Mouse (Mus musculus): Measurements from ENCODE around the gene Mks1. TPM values are rescaled to one million over a fixed set of nuclear protein-coding genes. Genes with fewer than 3 reads are reported as not detected.
A peak's percentile ranks its signal among the peaks of the same experiment; 100 is the strongest.

Gene Mks1
- 15.6 and 17.2 TPM in 2 replicates for polyA plus RNA-seq (2014; fragmentation: Nextera tagmentation; extraction: Ambion mirVana)

GRCm38 (mm10) chr11:87852690-87853596 lies at the start of gene Mks1:
Gene Mks1, plus strand, starts transcription at chr11:87853215.
- peak; percentile 96 for DNase-seq (ENCODE audit: low spot score)
- Histone ChIP-seq H3K4me3 (ENCODE audit: low read depth, low read length) (peak within 1 kb of the TSS; percentile 53), H3K9me3 (ENCODE audit: control insufficient read depth, low read length) (no peaks in the 10 kb centered on the region), H3K27ac (ENCODE audit: low read depth, low read length) (no peak within 1 kb of the TSS), H3K4me2 (ENCODE audit: low read depth, low read length, severe bottlenecking) (peak within 1 kb of the TSS; percentile 66), H3K4me1 (replicated peaks; ENCODE audit: control insufficient read depth, insufficient read depth, low read length) (no peaks in the 10 kb centered on the region), H3K9ac (ENCODE audit: low read length) (peak within 1 kb of the TSS; percentile 62), H3K27me3 (ENCODE audit: control insufficient read depth, insufficient read depth, low read length) (no peaks in the 10 kb centered on the region), H3K36me3 (ENCODE audit: control insufficient read depth, insufficient read depth, low read length) (no peaks in the 10 kb centered on the region)
- 4% methylated on average over 40 of the region's 40 CpGs for WGBS
- peak; percentile 94 for ATAC-seq (replicated peaks; ENCODE audit: low FRiP score)

GRCm38 (mm10) chr11:87805448-87805847 lies 47.6 kb upstream of the Mks1 start:
- DNase-seq (ENCODE audit: low spot score) (no peak), ATAC-seq (replicated peaks; ENCODE audit: low FRiP score) (no peak)
- Histone ChIP-seq H3K36me3 (ENCODE audit: control insufficient read depth, insufficient read depth, low read length) (no peaks in the 10 kb centered on the region), H3K4me3 (ENCODE audit: low read depth, low read length) (no peak overlapping the region), H3K4me2 (ENCODE audit: low read depth, low read length, severe bottlenecking) (no peak overlapping the region), H3K9me3 (ENCODE audit: control insufficient read depth, low read length) (no peaks in the 10 kb centered on the region), H3K27me3 (ENCODE audit: control insufficient read depth, insufficient read depth, low read length) (no peaks in the 10 kb centered on the region), H3K9ac (ENCODE audit: low read length) (no peak overlapping the region), H3K4me1 (replicated peaks; ENCODE audit: control insufficient read depth, insufficient read depth, low read length) (no peaks in the 10 kb centered on the region), H3K27ac (ENCODE audit: low read depth, low read length) (no peak overlapping the region)
- 53% methylated on average over 1 of the region's 1 CpGs for whole genome bisulfite sequencing

DNA sequence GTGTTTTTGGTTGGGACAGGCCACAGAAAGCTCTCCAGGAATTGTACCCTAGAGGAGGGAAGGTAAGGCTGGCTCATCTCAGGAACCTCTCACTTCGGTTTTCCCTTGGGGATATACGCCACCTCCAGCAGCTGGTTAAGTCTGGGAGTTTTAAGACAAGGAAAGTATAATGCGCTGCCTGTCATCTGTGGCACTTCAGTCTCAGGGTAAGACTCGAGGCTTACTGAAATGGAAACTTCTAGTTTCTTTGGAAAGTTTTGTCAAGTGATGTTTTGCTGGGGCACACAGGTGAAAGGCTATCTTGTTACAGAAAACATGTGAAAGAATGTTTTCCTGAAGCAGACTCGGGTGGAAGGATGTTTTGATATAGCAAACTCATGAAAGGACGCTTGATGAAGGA lies 45.6 kb upstream of the Mks1 start:
- no peak overlapping the region for H3K4me2 ChIP-seq (ENCODE audit: low read depth, low read length, severe bottlenecking)
- no peak for ATAC-seq (replicated peaks; ENCODE audit: low FRiP score)
- no peak for DNase-seq (ENCODE audit: low spot score)
- no peaks in the 10 kb centered on the region for H3K27me3 ChIP-seq (ENCODE audit: control insufficient read depth, insufficient read depth, low read length)
- no peak overlapping the region for H3K9ac ChIP-seq (ENCODE audit: low read length)
- no peaks in the 10 kb centered on the region for H3K4me1 ChIP-seq (replicated peaks; ENCODE audit: control insufficient read depth, insufficient read depth, low read length)
- H3K4me3 ChIP-seq (ENCODE audit: low read depth, low read length): no peak overlapping the region
- no peaks in the 10 kb centered on the region for H3K36me3 ChIP-seq (ENCODE audit: control insufficient read depth, insufficient read depth, low read length)
- no peak overlapping the region for H3K27ac ChIP-seq (ENCODE audit: low read depth, low read length)
- no peaks in the 10 kb centered on the region for H3K9me3 ChIP-seq (ENCODE audit: control insufficient read depth, low read length)
- 83% methylated on average over 6 of the region's 6 CpGs for WGBS

GRCm38 (mm10) chr11:87808236-87808635 lies 44.8 kb upstream of the Mks1 start:
- H3K36me3 ChIP-seq (ENCODE audit: control insufficient read depth, insufficient read depth, low read length): no peaks in the 10 kb centered on the region
- H3K9me3 ChIP-seq (ENCODE audit: control insufficient read depth, low read length): no peaks in the 10 kb centered on the region
- H3K4me2 ChIP-seq (ENCODE audit: low read depth, low read length, severe bottlenecking): no peak overlapping the region
- H3K27ac ChIP-seq (ENCODE audit: low read depth, low read length): no peak overlapping the region
- no peaks in the 10 kb centered on the region for H3K4me1 ChIP-seq (replicated peaks; ENCODE audit: control insufficient read depth, insufficient read depth, low read length)
- H3K9ac ChIP-seq (ENCODE audit: low read length): no peak overlapping the region
- no peak overlapping the region for H3K4me3 ChIP-seq (ENCODE audit: low read depth, low read length)
- ATAC-seq (replicated peaks; ENCODE audit: low FRiP score): no peak
- DNase-seq (ENCODE audit: low spot score): no peak
- WGBS: 90% methylated on average over 7 of the region's 7 CpGs
- no peaks in the 10 kb centered on the region for H3K27me3 ChIP-seq (ENCODE audit: control insufficient read depth, insufficient read depth, low read length)

DNA sequence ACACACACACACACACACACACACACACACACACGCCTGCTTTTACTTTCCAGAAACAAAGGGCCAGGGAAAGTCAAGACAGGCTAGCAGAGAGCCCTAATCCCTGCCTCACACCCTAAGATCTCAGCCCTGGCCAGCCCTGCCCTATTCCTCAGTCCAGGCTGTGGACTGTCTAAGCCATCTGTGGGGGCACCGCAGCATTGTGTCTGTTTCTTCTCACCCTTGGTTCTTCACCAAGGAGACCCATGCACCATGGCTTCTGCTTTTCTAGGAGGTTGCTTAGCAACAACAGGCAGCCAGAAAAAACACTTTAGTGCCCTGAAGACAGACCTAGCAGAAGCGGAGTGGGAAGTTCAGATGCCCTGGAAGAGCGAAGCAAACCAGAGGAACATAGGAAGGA lies 41.6 kb upstream of the Mks1 start:
- no peak overlapping the region for H3K27ac ChIP-seq (ENCODE audit: low read depth, low read length)
- H3K36me3 ChIP-seq (ENCODE audit: control insufficient read depth, insufficient read depth, low read length): no peaks in the 10 kb centered on the region
- no peak for DNase-seq (ENCODE audit: low spot score)
- H3K9ac ChIP-seq (ENCODE audit: low read length): no peak overlapping the region
- H3K4me1 ChIP-seq (replicated peaks; ENCODE audit: control insufficient read depth, insufficient read depth, low read length): no peaks in the 10 kb centered on the region
- no peak overlapping the region for H3K4me2 ChIP-seq (ENCODE audit: low read depth, low read length, severe bottlenecking)
- H3K4me3 ChIP-seq (ENCODE audit: low read depth, low read length): no peak overlapping the region
- ATAC-seq (replicated peaks; ENCODE audit: low FRiP score): no peak
- no peaks in the 10 kb centered on the region for H3K27me3 ChIP-seq (ENCODE audit: control insufficient read depth, insufficient read depth, low read length)
- no peaks in the 10 kb centered on the region for H3K9me3 ChIP-seq (ENCODE audit: control insufficient read depth, low read length)
- WGBS: 75% methylated on average over 4 of the region's 4 CpGs

GRCm38 (mm10) chr11:87814831-87815230 lies 38.2 kb upstream of the Mks1 start:
- no peaks in the 10 kb centered on the region for H3K36me3 ChIP-seq (ENCODE audit: control insufficient read depth, insufficient read depth, low read length)
- no peak overlapping the region for H3K4me3 ChIP-seq (ENCODE audit: low read depth, low read length)
- H3K9me3 ChIP-seq (ENCODE audit: control insufficient read depth, low read length): no peaks in the 10 kb centered on the region
- DNase-seq (ENCODE audit: low spot score) (no peak), ATAC-seq (replicated peaks; ENCODE audit: low FRiP score) (no peak)
- H3K4me1 ChIP-seq (replicated peaks; ENCODE audit: control insufficient read depth, insufficient read depth, low read length): peaks cover 3% of the 10 kb centered on the region; the same call in 1 of the 2 replicates
- H3K27me3 ChIP-seq (ENCODE audit: control insufficient read depth, insufficient read depth, low read length): no peaks in the 10 kb centered on the region; the same call in 1 of the 2 replicates
- H3K9ac ChIP-seq (ENCODE audit: low read length): no peak overlapping the region
- no peak overlapping the region for H3K4me2 ChIP-seq (ENCODE audit: low read depth, low read length, severe bottlenecking)
- WGBS: 76% methylated on average over 8 of the region's 8 CpGs
- H3K27ac ChIP-seq (ENCODE audit: low read depth, low read length): no peak overlapping the region

GRCm38 (mm10) chr11:87816707-87817442 lies 36.1 kb upstream of the Mks1 start:
- Histone ChIP-seq H3K27me3 (ENCODE audit: control insufficient read depth, insufficient read depth, low read length) (no peaks in the 10 kb centered on the region; the same call in 1 of the 2 replicates), H3K4me3 (ENCODE audit: low read depth, low read length) (peak overlapping the region; percentile 36), H3K27ac (ENCODE audit: low read depth, low read length) (0 out of 2 replicates have a peak overlapping the region, but pooled peaks have one; percentile 25), H3K36me3 (ENCODE audit: control insufficient read depth, insufficient read depth, low read length) (no peaks in the 10 kb centered on the region), H3K4me2 (ENCODE audit: low read depth, low read length, severe bottlenecking) (peak overlapping the region; percentile 79), H3K9me3 (ENCODE audit: control insufficient read depth, low read length) (no peaks in the 10 kb centered on the region), H3K4me1 (replicated peaks; ENCODE audit: control insufficient read depth, insufficient read depth, low read length) (peaks cover 3% of the 10 kb centered on the region; the same call in 1 of the 2 replicates), H3K9ac (ENCODE audit: low read length) (peak overlapping the region; percentile 52; the same call in 1 of the 2 replicates)
- WGBS: 2% methylated on average over 31 of the region's 31 CpGs
- ATAC-seq (replicated peaks; ENCODE audit: low FRiP score) (peak; percentile 74), DNase-seq (ENCODE audit: low spot score) (peak; percentile 81)

- Histone ChIP-seq H3K4me3 (ENCODE audit: low read depth, low read length) (peak overlapping the region; percentile 36), H3K4me1 (replicated peaks; ENCODE audit: control insufficient read depth, insufficient read depth, low read length) (peaks cover 3% of the 10 kb centered on the region; the same call in 1 of the 2 replicates), H3K4me2 (ENCODE audit: low read depth, low read length, severe bottlenecking) (peak overlapping the region; percentile 79), H3K9ac (ENCODE audit: low read length) (peak overlapping the region; percentile 52; the same call in 1 of the 2 replicates), H3K36me3 (ENCODE audit: control insufficient read depth, insufficient read depth, low read length) (no peaks in the 10 kb centered on the region), H3K27me3 (ENCODE audit: control insufficient read depth, insufficient read depth, low read length) (no peaks in the 10 kb centered on the region; the same call in 1 of the 2 replicates), H3K9me3 (ENCODE audit: control insufficient read depth, low read length) (no peaks in the 10 kb centered on the region), H3K27ac (ENCODE audit: low read depth, low read length) (no peak overlapping the region)
- ATAC-seq (replicated peaks; ENCODE audit: low FRiP score): no peak
- WGBS: 35% methylated on average over 4 of the region's 4 CpGs
- no peak for DNase-seq (ENCODE audit: low spot score)
These were observed 35.6 kb upstream of the Mks1 start for GRCm38 (mm10) chr11:87817443-87817773.

Measured in forebrain, embryonic 11.5 days (tissue).